Mouse (Mus musculus) right cerebral cortex, postnatal 10 days (tissue): Measurements from ENCODE around the gene Jchain.

Experiments
- DNase-seq, 2 experiments: peaks; one replicate each; pipeline ENCODE4 v3.0.0; 2021; ENCODE audit warnings: low spot score in 2 of 2

The Jchain gene

DNA sequence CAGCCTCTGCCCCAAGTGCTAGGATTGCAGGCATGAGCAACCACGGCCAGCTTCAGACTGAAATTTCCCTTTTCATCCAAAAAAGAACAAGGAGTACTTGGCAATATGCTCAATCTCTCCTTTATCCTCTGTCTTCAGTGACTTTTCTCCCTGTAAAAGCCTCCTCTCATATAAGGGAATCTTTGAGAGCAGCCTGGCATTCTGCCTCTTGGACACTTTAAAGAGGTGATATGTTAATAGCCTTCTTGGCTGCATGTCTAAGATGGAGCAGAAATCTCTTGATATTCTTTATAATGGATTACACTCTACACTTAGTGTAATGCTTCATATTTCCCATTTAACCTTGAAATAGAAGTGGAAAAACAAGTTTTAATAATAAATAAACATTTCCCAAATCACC lies 3.2 kb upstream of the Jchain start:
- DNase-seq = no peak

DNA sequence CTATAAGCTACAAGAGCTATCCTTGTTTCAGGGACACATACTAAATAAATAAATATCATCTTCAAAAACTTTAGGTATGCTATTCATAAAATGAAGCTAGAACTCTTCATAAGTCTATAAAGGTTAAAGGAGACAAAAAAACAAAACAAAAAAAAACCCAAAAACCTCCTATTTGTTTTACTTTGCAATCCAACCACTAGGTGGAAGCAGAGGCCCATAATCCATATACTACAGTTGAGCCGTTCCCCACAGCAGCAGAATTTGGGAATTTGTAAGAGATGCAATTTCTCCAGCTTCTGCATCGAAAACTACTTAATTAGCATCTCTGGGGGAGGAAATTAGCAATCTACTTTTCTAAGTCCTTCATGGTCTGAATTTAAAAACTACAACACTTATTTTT lies 8.5 kb downstream of the Jchain start:
- DNase-seq = peak in 1 of 2 experiments; percentile 43

DNA sequence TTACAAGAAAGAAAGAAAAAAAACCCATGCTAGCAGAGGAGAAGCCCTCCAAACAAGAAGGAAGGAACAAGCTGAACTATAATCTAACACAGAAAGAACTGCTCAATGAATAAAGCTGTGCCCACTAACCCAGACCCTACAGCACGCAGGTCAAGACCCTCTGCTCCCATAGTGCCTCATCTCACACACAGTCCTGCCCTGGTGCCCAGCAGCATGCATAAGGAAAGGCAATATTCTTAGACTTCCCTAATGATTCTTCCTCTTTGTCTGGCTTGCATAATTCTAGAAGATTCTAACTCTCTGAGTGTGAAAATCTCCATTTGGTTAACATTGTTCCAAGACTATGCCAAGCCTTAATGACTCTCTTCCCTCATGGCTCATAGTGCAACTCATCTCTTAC lies 18.7 kb downstream of the Jchain start:
- no peak for DNase-seq

DNA sequence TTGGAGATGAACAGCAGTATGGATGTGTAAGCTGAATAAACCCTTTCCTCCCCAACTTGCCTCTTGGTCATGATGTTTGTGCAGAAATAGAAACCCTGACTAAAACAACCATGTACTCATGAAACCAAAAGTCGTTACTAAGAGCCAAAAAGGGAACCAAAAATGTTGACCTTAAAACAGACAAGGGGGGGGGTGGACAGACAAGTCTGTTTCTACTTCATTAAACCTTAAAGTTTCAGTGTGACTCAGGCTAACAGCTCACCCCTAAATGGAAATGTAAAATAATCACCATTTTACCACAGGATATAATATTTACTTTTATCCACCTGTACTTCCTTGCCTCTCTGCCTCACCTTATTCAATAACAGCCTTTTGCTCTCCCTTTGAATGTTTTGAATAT lies 19.1 kb downstream of the Jchain start:
- no peak for DNase-seq

DNA sequence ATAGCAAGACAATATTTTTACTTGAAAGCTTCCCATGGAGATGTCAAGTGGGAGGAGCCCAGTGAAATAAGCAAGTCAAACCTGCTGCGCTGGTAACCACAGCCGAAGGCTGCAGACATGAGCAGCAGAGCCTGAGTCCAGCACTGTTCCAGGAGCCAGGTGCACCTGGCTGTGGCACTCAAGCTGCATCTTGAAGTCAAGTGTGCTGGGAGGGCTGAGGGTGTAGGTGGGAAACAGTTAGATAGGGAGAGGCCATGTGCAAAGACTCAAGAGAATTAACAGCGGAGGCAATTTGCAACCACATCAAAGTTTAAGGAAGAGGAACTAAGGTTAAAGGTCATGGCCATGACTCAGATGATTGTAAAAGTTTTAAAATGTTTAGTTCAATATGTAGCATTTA lies 27.9 kb downstream of the Jchain start:
- DNase-seq = no peak

DNA sequence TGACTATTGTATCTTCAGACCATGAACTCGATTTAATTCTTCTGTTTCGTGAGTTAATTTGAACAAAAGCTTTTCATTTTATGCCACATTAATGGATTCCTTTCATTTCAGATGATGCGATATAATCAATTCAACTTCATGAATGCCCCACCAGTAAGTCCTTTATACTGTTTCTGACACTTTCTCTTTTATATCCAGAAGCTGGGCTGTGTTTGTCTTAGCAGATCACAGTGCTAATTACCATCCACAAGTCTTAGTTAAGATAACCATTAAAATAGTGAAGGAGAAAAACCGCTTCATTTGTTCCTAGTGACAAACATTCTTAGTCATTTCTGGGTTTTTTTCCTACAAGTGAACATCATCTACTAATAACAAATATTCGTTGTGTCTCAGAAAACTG lies 36.6 kb downstream of the Jchain start:
- no peak for DNase-seq

DNA sequence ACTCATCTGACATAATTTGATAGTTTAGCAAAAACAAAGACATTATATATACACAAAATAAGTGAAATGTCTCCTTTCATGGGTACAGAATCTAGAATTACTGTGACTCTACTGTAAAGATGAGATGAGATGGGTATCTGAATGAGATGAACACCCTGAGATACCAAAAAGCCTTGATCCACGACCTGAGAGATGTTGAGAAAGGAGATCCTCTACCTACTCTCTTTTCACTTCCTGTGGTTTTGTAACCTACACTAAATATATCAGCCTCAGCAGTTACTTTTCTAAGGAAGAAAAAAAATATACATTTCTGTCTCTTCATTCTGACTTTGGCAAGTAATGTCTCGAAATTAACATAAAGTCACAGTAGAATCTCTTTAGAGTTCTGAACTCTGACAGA lies 38.7 kb downstream of the Jchain start:
- no peak for DNase-seq

DNA sequence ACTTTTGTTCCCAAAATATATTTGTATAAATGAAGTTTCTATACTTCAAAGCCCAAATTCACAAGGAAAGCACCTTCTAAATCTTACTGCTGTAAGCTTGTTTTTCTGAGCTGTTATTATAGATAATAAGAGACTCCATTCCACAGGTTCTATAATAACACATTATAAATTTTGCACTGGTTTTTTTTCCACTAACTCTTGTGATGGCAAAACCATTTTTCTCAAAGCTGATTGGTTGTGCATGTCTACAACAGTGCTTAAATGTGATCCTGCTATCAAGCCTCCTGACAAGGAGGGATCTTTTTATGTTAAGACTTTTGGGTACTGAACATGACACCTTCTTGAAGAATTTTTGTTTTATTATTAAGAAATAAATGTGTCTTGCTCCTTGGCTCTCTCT lies 40.0 kb downstream of the Jchain start, which contains the start of gene Enam:
TSS of gene Enam (plus strand) at position 301 of the 400 bp plus-strand sequence.
- no peak for DNase-seq
